Mouse (Mus musculus): ENCODE results near the gene Cbwd1.
"Not testable (repeated sequence)": the region's sequence is repeated elsewhere in the genome, so short reads cannot be mapped to it uniquely, and the experiment has no call there.

Gene Cbwd1

GRCm38 (mm10) chr19:24897006-24897895, 64.2 kb downstream of the Cbwd1 start:
- no peak for DNase-seq (ENCODE audit: low spot score)

GRCm38 (mm10) chr19:24896536-24896935, 64.9 kb downstream of the Cbwd1 start:
- DNase-seq (ENCODE audit: low spot score) = no peak

GRCm38 (mm10) chr19:24886888-24887287, 74.5 kb downstream of the Cbwd1 start:
- no peak for DNase-seq (ENCODE audit: low spot score)

DNA sequence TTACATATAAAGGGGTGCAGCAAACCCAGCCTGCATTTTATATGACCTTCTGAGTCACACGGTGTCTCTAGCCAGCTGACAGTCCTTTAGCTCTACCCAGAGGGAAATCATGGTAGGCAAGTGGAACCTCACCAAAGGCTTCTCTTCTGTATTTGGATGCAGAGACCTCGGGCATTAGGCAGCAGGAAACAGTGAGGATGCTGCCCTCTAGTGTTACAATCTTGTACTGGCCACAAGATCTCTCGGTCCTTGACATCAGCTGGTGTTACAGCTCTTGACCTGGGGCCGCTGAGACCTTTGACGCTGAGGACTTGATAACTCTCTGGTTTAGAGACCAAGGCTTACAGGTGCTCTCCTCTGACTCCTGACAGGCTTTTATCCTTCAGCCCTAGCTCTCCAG, 75.9 kb downstream of the Cbwd1 start:
- peak; percentile 14 for DNase-seq (ENCODE audit: low spot score)

DNA sequence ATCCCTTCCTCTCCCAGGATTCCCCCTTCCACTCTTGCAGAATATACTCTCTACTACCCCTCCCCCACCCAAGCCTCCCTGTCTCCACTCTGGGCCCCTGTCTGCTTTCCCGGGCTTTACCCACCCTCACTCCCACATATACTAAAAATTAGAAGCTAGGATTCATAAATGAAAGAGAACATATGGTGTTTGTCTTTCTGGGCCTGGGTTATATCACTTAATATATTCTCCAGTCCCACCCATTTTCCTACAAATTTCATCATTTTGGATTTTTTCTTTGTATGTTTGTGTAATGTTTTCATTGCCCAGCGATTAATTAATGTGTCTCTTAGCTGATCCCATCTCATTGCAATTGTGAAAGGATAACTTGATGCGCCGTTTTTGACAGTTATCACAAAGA, 80.2 kb downstream of the Cbwd1 start:
- no peak for DNase-seq (ENCODE audit: low spot score)

- DNase-seq (ENCODE audit: low spot score) = not testable (repeated sequence)
These were observed 86.1 kb downstream of the Cbwd1 start, which contains the start of gene Gm10053 for GRCm38 (mm10) chr19:24875129-24875870. Gene Gm10053 (plus strand): TSS chr19:24875686.

- DNase-seq (ENCODE audit: low spot score) = no peak
These were observed 87.5 kb downstream of the Cbwd1 start for GRCm38 (mm10) chr19:24873873-24874272.

DNA sequence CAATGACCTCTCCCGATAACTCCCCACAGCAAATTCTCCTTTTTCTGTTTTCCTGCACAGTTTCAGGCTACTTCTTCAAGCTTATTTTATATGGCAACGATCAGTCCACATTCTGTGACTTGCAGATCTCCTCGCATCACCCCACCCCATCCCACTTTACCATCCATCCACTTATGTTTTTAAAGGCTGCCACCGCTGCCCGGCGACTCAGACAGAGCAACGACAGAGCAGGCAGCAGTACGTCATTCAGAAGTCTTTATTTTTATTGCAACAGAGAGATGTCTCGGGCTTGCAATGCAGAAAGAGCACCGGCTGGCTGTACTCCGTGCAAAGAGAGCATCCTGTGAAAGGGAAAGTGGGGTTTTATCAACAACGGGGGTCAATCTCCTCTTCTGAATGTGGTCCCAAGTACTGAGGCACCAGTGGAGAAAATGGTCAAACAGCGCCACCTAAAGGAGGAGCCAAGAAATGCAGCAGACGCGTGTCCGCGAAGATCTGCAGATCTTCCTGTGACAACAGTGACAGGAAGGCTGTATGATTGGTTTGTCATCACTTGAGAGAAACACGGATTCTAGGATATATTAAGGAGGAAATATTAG, 90.3 kb downstream of the Cbwd1 start:
- no peak for DNase-seq (ENCODE audit: low spot score)
